Mouse (Mus musculus): ENCODE measurements around the gene Vmn2r41. TPM values are rescaled to one million over a fixed set of nuclear protein-coding genes. Genes with fewer than 3 reads are reported as not detected.

Gene Vmn2r41
- not detected for total RNA-seq (2023)

DNA sequence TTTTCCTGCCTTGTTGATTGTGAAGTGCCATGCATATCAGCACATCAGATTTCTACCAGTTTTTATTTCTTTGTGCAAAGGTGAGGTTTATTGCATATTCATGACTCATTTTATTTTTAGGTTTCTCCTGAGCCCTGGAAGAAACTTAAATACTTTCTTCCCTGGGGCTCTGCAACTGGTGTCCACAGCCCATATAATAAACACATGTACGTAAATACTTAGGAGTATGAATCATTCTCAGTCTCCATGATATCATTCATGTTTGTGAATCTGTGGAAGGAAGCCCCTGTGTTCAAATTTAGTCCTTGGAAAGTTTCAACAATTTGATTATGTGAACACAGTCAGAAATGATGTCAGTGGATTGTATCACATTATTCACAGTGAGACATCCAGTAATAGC lies at the start of gene Vmn2r41:
Gene Vmn2r41, minus strand, starts transcription at position 101 of the 400 bp plus-strand sequence.

DNA sequence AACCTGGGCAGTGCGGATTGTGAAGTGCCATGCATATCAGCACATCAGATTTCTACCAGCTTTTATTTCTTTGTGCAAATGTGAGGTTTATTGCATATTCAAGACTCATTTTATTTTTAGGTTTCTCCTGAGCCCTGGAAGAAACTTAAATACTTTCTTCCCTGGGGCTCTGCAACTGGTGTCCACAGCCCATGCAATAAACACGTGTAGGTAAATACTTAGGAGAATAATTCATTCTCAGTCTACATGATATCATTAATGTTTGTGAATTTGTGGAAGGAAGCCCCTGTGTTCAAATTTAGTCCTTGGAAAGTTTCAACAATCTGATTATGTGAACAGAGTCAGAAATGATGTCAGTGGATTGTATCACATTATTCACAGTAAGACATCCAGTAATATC lies 38.8 kb upstream of the Vmn2r41 start, which contains the start of gene Vmn2r42:
Gene Vmn2r42, minus strand, starts transcription at position 101 of the 400 bp plus-strand sequence.

Other genes starting within 250 kb of the Vmn2r41 start
- not detected for gene Vmn2r42, start 38.7 kb upstream of the Vmn2r41 start, total RNA-seq (2023)
- gene Vmn2r43, start 98.9 kb upstream of the Vmn2r41 start, total RNA-seq (2023) = not detected
- gene Vmn2r44, start 221.7 kb upstream of the Vmn2r41 start, total RNA-seq (2023) = not detected

All from CD8-positive naive resting alpha-beta T cell, adult 57 days (primary cell).